Mouse (Mus musculus): ENCODE data around the gene Hist1h2ad. TPM values are rescaled to one million over a fixed set of nuclear protein-coding genes. Genes with fewer than 3 reads are reported as not detected.
"Not testable (repeated sequence)": the region's sequence is repeated elsewhere in the genome, so short reads cannot be mapped to it uniquely, and the experiment has no call there.

The Hist1h2ad gene
- total RNA-seq, 2 experiments from 2014 or later = 18.6 to 25.5 TPM

DNA sequence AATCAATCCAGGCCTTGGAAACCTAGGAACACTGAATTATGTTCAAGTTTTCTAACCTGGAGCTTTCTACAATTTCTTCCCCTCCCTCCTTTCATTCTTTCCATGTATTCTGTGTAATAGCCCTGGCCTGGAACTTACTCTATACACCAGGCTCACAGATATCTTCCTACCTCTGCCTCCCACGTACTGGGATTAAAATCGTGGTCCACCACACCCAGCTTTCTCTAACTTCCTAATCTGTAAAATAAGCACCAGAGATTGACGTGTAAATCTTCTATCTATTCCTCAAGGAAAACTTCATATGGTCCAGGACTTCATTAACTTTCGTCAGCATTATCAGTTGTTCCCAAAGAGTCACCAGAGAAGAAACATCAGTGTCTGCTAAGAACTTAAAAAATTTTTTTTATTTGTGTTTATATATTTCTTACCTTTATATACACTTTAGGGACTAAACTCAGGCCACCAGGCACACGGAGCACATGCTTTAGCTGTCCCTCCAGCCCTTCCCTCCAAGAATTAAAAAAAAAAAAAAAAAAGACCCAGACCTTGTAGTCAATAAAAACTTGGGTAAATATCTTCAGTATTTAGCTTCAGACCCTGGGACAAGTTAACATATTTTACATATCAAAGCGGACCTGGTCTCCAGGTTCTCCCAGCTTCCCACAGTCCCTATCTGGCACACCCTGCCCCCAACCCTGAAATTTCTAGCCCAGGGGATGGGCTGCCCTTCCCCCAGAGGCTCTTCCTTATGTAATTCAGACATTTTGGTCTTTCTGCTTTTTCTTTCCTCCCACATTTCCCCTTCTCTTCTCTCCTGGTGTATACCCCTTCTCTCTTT lies 8.3 kb downstream of the Hist1h2ad start:
- no peak for DNase-seq
- intact Hi-C loops (cut with DNase I) = loop anchor here (5.0 kb wide), 1 partner anchor 105 kb away; no protein-coding TSS in a partner anchor

DNA sequence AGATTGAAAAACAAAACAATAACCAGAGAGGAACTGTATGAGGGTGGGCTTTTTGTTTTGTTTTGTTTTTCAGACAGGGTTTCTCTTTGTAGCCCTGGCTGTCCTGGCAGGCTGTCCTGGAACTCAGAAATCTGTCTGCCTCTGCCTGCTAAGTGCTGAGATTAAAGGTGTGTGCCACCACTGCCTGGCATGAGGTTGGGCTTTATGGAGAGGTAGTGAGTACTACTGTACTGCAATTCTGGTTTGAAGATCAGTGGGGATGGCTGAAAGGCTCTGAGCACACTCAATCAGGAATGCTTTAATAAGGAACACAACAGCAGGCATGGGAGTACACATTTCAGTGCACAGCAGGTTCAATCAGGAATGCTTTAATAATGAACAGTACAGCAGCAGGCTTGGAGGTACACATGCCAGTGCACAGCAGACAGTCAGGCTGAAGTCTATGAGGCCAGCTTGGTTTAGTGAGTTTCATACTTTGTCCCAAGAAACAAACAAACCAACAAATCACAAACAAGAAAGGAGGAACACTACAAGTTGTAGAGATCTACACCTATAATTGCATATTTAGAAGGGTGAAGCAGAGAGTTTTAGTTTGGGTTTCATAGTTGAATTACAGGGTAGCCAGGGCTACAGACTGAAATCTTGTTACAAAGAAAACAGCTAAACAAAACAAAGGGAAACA lies 9.3 kb downstream of the Hist1h2ad start:
- intact Hi-C loops (cut with DNase I) = loop anchor here (5.0 kb wide), 1 partner anchor 104 kb away; no protein-coding TSS in a partner anchor

DNA sequence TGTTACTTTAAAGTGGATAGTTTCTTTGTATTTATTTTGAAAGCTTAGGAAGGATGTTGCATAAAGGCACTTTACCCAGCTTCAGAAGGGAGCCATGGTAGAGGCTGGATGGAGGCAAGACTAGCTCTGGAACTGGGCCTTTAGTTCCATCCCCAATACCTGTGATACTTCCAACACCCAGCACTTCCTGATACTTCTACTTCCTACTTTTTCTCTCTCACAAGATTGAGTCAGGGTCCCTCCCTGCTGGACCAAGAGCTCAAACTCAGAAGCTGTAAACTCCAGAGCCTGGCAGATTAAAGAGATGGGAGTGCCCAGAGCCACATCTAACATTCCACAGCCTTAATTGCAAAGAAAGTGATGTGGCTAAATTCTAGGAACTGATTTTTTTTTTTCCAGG lies 10.2 kb downstream of the Hist1h2ad start:
- intact Hi-C loops (cut with DNase I) = loop anchor here (5.0 kb wide), 1 partner anchor 103 kb away; no protein-coding TSS in a partner anchor
- DNase-seq = no peak

More for the DNA sequence above, 9.3 kb downstream of the Hist1h2ad start:
- no peak for DNase-seq

DNA sequence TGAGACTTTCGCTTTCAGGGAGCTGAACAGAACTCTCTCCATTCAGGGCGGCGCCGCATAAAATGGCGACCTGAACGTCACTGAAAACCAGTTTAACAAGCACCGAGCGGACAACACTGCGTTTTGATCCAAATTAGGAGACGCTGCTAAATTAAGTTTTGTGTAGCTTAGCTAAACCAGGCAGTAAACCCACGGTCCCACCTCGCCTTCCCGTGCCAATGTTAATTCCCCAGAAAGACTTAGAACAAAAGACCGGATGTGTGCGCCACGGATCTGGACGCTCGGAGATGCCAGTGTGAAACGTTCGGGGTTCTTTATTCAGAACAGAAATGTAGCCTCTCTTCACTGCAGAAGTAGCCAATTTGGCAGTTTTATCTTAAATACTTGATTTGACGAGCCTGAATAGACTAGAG lies 10.9 kb downstream of the Hist1h2ad start:
- DNase-seq = peak; percentile 64
- intact Hi-C loops (cut with DNase I) = no loop called here

DNA sequence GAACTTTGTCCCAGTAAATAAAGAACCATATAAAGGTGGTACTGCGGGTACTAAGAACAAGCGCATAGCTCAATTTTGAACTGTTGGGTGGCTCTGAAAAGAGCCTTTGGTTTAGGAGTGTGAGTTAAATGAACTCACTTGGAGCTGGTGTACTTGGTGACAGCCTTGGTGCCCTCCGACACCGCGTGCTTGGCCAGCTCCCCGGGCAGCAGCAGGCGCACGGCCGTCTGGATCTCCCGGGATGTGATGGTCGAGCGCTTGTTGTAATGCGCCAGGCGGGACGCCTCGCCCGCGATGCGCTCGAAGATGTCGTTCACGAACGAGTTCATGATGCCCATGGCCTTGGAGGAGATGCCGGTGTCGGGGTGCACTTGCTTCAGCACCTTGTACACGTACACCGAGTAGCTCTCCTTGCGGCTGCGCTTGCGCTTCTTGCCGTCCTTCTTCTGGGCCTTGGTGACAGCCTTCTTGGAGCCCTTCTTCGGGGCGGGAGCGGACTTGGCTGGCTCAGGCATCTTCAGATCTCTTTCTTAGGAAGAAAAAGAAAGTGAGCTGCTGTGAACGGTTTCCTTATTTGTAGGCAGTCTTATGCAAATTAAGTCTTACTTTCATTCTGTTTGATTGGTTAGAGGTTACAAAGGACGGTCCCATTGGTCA lies 11.4 kb downstream of the Hist1h2ad start:
- DNase-seq = peak; percentile 62
- intact Hi-C loops (cut with DNase I) = not testable (repeated sequence)

DNA sequence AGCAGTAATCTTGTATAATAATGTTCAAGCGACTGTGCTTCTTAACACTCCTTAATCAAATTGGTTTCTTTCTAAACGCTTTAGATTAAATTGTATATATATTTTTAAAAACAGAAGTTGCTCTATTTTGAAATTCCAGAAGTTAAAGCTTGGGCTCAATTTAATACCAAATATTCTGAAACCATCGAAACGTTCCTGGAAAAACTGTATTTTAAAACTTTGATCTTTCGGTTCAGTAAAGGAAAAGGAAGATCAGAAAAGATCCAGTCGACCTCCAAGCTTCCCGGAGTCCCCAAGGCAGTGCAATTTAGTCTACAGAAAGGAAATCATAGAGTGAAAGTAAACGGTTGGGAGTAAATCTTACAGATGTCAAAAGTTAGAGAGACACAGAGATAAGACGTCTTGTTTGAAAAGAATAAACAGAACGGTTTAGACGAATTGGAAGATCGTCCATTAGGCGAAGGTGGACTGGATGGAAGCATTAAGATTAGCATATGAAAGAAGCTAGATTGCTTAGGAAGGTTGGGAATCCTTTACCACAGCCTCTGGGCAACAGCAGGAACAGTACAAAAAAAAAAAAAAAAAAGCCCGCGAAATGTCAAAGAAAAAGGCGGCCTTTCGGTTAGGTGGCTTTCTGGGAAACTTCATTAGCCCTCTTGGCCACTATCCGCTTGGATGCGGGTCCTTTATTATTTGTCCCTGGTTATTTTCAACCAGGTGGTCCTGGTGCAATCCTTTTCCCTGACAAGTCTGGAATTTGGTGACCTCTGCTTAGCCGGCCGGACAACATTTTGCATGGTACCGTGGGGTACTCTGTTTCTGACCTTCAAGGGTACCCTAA lies 12.1 kb downstream of the Hist1h2ad start:
- no peak for DNase-seq
- intact Hi-C loops (cut with DNase I) = no loop called here

DNA sequence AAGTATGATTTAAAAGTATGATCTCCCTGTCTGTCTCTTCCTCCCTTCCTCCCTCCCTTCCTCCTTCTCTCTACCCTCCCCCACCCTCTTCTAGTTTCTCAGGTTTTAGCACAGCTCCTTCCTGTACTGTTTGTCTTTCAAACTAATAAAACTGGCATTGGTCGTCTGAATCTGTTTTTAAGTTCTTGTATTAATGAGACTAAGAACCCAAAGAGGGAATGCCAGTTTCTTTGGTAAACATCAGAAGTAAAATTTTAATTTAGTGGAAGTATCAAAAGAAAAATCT lies 12.7 kb downstream of the Hist1h2ad start:
- intact Hi-C loops (cut with DNase I) = no loop called here
- DNase-seq = no peak

DNA sequence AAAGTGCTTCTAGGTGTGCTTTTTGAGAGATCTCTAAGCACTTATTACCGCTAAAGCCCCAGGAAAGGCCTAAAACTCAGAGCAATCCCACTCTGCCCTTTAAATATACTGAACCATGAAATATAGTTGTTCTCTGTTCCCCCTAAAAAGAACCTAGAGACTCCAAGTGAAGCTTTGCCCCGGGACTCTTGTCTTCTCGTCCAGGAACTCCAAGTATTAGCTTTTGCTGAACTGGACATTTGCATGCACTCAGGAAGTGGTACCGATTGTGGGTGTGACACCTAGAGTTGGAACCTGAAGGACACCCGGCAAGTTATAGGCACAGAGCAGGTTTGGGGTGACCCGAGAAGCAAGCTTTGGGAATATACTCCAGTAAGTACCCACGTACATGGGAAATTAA lies 17.0 kb downstream of the Hist1h2ad start:
- intact Hi-C loops (cut with DNase I) = no loop called here
- no peak for DNase-seq

DNA sequence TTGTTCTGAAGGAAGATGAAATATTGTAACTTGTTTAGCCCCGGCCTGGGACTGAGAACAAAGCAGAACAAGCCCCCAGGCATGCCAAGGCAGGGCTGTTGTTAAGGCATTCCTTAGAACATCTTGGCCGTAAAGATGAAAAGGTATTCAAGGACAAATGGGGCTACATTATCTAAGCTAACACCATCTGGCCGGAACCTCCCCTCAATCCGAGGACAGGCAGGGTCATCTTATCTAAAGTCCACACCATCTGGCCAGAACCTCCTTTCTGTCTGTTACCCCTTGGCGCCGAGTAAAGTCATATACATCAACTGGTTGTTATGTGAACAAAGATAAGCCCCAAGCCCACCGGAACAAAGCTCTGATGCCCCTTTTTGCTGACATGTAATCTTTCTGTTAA lies 17.7 kb downstream of the Hist1h2ad start:
- intact Hi-C loops (cut with DNase I); DNase-seq: not testable (repeated sequence)

DNA sequence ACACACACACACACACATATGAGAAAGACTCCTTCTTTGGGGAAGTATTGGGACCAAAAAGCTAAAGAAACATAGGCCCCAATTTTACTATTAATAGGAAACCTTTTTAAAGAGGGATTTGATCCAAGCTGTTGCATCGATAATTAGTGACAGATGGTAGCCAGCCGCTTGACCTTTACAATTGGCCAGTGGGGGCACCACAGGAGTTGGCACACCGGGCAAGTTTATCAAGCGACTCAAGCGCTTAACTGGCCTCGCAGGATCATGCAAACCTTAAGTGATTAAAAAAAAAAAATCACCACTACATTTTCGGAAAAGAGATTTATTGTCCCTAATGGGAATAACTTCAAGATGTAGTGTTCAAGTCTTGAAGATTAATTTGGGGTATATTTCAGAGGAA lies 18.4 kb downstream of the Hist1h2ad start:
- peak; percentile 64 for DNase-seq
- intact Hi-C loops (cut with DNase I) = no loop called here

DNA sequence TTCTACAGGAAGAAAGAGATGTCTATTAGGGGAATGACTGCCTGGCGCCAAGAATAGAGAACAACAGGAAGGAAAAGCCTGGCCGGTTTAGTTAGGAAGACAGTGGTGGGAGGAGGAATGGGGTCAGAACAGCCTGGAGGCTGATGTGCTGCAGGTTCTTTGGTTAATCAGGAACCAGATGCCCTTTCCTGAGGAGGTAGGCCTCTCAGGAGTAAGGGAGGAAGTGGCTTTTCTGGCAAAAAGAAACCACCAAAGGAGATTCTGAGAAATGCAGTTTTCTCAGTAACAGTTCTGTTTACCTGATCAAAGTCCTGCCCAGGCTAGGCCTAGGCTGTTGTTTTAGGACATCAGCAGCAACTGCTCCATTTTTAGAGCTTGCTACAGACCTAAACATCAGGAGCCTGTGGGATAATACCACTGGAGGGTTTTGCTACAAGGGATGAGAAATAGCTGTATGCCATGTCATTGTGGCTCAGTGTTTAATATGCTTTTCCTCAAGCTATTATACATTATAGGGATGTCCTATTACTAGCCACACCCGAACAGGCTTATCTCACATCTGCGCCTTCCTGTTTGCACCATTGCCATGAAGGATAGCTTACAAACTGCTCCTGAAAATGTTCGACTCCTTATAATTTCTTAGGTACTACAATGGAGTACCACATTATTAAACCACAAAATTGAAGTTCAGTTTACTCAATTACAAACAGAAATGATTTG lies 19.0 kb downstream of the Hist1h2ad start:
- DNase-seq = no peak
- intact Hi-C loops (cut with DNase I) = no loop called here

DNA sequence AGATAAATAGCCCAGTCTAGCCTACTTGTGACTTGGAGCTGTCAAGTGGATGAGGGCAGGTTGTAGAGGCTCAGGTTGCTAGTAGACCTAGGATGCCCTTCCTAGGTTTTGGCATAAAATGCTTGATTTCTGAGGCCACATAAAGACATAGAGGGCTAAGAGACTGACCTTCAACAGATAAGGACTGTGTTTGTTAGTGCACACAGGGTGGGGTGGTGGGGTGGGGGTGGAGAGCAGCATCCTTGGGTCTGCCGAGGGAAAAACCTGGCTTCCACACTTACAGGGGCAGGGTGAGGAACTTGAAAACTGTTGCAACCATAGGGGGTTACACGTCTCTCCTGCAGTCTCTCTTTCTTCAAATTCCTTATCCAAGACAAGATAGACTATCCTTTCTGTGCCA lies 21.0 kb downstream of the Hist1h2ad start:
- intact Hi-C loops (cut with DNase I) = no loop called here
- no peak for DNase-seq

DNA sequence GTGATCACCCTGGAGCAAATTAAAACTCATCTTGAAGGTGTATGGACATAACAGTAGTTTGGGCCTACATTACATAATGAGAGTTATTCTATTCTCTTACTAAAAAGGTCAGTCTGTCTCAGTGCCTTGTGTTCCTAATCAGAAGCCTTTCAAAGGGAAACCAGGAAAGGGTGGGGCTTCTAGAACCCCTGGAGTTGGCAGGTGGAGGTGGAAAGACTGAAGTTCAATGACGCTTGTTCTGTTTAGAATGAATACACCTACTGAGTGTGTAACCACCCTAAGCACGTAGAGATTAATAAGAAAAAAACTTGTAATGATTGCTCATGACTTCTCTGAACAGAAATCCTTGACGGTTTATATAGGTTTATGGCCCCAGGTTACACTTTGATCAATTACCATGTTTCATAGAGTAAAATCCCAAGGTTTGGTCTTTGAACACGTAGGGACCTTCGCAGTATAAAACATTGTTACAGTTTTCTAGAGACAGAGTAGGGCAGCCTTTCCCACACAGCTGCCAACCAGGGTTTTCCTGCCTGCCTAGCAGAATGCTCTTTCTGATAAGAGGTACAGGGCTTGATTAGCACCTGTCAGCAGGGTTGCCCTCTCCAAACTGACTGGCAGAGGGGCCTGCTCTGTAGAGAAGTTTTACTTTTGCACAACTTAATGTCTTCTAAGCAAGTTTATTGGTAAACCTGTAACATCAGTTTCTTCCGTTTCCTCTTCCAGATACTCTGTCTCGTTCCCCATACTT lies 21.6 kb downstream of the Hist1h2ad start:
- intact Hi-C loops (cut with DNase I) = no loop called here

DNA sequence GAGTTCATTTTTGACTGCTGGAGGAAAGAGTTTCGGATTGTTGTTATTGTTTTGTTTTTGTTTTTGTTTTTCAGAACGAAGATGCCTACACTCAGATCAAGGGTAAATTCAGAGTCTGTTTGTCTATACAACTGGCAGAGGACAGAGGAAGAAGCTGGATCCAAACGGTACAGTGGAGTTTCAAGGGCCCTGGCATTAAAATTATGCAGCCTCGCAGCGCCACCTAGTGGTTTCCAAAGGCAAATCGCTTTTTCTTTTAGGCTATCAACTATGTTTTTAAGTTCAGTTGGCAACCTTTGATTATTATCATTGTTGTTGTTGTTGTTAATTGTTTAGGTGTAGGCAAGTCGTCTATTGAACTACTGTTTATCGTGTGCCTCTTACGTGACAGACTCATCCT lies 23.8 kb downstream of the Hist1h2ad start:
- intact Hi-C loops (cut with DNase I) = no loop called here

More for the DNA sequence above, 21.6 kb downstream of the Hist1h2ad start:
- no peak for DNase-seq

DNA sequence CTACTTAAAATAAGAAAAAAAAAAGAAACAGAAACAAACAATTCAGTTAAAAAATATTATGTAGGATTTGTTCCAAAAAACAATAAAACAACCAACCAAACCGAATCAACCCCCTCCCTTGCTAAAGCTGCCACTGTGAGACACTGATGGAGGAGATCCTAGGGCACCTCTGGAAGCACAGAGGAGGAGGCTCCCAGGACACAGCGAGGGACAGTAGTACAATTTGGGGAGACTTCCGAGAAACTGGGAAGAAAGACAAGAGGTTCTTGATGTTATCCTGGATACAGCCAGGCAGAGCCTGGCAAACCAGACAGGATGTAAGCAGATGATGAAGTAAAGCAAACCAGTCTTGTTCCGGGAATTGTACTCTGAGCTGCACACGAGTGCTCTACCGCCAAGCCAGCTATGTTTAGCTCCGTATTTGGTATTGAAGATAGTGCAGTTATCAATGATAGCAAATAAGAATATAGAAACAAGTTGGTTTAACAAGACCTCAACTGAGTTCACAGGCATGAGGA lies 29.1 kb downstream of the Hist1h2ad start:
- intact Hi-C loops (cut with DNase I) = no loop called here
- DNase-seq = no peak

More for the DNA sequence above, 23.8 kb downstream of the Hist1h2ad start:
- DNase-seq = peak; percentile 80

DNA sequence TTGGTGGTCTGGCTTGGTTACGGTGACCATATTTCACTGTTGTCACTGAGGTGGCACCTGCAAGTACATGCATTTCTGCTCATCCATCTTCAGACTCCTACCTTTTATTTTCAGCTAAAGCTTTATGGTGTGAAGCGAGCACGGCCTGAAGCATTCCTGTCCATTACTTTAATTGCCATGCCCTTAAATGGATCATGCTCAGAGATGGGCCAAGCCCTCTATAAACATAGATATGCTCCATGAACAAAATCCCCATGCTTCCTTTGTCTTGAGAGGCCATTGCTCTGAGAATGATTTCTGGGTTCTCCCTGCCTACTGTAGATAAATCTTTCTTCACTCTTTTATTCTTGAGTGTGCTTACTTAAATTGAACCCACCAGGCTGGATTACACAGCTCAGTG lies 30.3 kb downstream of the Hist1h2ad start:
- no peak for DNase-seq

DNA sequence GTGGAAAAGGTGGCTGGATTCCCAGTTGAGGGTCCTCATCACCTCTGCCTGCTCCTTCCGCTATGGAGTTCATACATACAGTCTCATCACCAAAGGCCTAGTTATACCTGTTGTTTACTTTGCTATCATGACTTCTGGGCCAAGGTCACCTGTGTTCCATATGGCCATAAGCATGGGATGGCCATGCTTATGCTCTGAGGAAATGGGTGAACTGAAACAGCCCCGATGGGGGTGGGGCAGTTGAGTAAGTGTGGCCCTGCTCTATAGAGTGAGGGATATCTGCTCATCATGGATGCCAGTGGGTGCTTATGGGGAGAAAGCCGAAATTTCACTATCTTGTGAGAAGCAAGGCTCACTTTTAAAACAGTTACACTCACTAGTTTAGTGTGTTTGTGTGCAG lies 30.9 kb downstream of the Hist1h2ad start:
- DNase-seq = no peak
- intact Hi-C loops (cut with DNase I) = no loop called here

More for the DNA sequence above, 30.3 kb downstream of the Hist1h2ad start:
- intact Hi-C loops (cut with DNase I) = no loop called here

DNA sequence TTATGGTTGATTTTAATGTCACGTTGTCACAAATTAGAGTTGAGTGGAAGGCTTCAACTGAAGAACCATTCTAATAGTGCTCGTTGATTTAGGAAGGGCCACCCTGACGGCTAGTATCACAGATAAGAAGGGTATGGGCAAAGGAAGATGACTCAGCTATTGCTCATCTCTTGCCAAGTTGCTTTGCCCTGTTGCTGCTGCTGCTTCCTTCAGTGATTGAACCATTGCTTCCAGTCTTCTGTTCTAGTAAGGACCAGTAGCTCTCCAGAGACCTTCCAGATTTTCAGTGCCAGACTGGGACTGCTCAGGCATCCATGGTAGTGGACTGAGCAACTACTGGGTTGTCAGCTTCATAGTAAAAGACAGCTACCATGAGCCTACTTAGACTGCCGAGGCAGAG lies 35.0 kb downstream of the Hist1h2ad start:
- DNase-seq = no peak
- intact Hi-C loops (cut with DNase I) = no loop called here

DNA sequence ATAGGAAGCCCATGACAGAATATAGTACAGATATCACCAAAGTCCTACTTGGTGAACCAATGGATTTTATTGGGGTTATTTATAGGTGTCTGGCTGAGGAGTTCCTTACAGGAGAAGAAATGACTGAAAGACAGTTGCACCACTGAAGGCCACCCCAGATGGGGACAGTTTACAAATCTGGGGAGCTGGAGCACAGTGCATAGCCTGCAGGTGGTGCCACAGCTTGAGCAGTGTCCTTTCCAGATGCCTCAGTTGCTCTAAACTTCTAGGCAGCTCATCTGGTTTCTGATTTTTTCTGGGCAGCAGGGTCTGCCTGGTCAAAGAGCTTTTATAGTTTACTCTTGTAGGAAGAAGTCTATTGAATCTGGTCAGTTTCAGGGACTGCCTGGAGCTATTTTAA lies 35.7 kb downstream of the Hist1h2ad start:
- intact Hi-C loops (cut with DNase I) = no loop called here
- DNase-seq = no peak

Measured in left cerebral cortex, postnatal 4 days (tissue).